Mouse (Mus musculus): Measurements from ENCODE around the gene Olfr1037.
"Not testable (repeated sequence)": the region's sequence is repeated elsewhere in the genome, so short reads cannot be mapped to it uniquely, and the experiment has no call there.

Olfr1037 gene

GRCm38 (mm10) chr2:86087285-86087684, at the start of gene Olfr1037:
Gene Olfr1037, minus strand, starts transcription at chr2:86087385.
- DNase-seq, result no peak

GRCm38 (mm10) chr2:86135828-86136227, 48.6 kb upstream of the Olfr1037 start, which contains the start of gene Olfr1039:
Gene Olfr1039, minus strand, starts transcription at chr2:86135928.
- no peak for DNase-seq

- not testable (repeated sequence) for DNase-seq
Observed at GRCm38 (mm10) chr2:86080478-86080877, 6.7 kb downstream of the Olfr1037 start.

- not testable (repeated sequence) for DNase-seq
Observed at GRCm38 (mm10) chr2:86073692-86074091, 13.5 kb downstream of the Olfr1037 start, which contains the start of gene Olfr1036. Gene Olfr1036, plus strand, starts transcription at chr2:86073992.

GRCm38 (mm10) chr2:86070189-86070588, 17.0 kb downstream of the Olfr1037 start:
- no peak for DNase-seq

GRCm38 (mm10) chr2:86063766-86064165, 23.4 kb downstream of the Olfr1037 start:
- DNase-seq, result not testable (repeated sequence)

- not testable (repeated sequence) for DNase-seq
Observed at GRCm38 (mm10) chr2:86050777-86051176, 36.4 kb downstream of the Olfr1037 start.

GRCm38 (mm10) chr2:86045561-86045960, 41.6 kb downstream of the Olfr1037 start, which contains the start of gene Olfr1034:
Gene Olfr1034, plus strand, starts transcription at chr2:86045861.
- DNase-seq, result no peak
